Mouse (Mus musculus) heart, adult 2 months (tissue): ENCODE results near the gene Gstp2. TPM values are rescaled to one million over a fixed set of nuclear protein-coding genes. Genes with fewer than 3 reads are reported as not detected.
A peak's percentile ranks its signal among the peaks of the same experiment; 100 is the strongest.
"Not testable (repeated sequence)": the region's sequence is repeated elsewhere in the genome, so short reads cannot be mapped to it uniquely, and the experiment has no call there.

Experiments used
- DNase-seq, 2 experiments: peaks; one replicate each; pipeline ENCODE4 v3.0.0; 2021
- H3K27ac ChIP-seq: fragments of 200-600 bp; 2 replicates; pipeline ENCODE4 v1.8.1; 2022
- H3K27me3 ChIP-seq: fragments of 200-500 bp; 2 replicates; pipeline ENCODE4 v1.6.1; 2012; ENCODE audit warnings: mild to moderate bottlenecking, low read length, inconsistent platforms, mixed read lengths; ENCODE audit not compliant: control insufficient read depth, insufficient read depth
- H3K36me3 ChIP-seq: fragments of 200-500 bp; 2 replicates; pipeline ENCODE4 v1.6.1; 2012; ENCODE audit warnings: low read length, inconsistent platforms; ENCODE audit not compliant: control insufficient read depth, insufficient read depth
- H3K4me1 ChIP-seq: fragments of 200-500 bp; 2 replicates; pipeline ENCODE4 v1.6.1; 2011; ENCODE audit warnings: low read length; ENCODE audit not compliant: control insufficient read depth, insufficient read depth
- H3K4me3 ChIP-seq: fragments of 200-600 bp; 2 replicates; pipeline ENCODE4 v1.8.1; 2022
- H3K79me2 ChIP-seq: fragments of 200-500 bp; replicated peaks from 2 replicates; pipeline ENCODE4 v1.6.1; 2012; ENCODE audit warnings: mild to moderate bottlenecking, inconsistent platforms, low read length, moderate library complexity, mixed read lengths; ENCODE audit not compliant: control insufficient read depth, insufficient read depth
- H3K9ac ChIP-seq: fragments of 200-500 bp; 2 replicates; pipeline ENCODE4 v1.6.1; 2012; ENCODE audit warnings: low read depth, mild to moderate bottlenecking, control low read depth, inconsistent platforms, low read length, mixed read lengths
- CTCF ChIP-seq: fragments of 200-600 bp; IDR thresholded peaks from 2 replicates; pipeline ENCODE4 v1.8.1; 2022; ENCODE audit warnings: antibody characterized with exemption, mild to moderate bottlenecking, moderate library complexity
- EP300 ChIP-seq: fragments of 200-500 bp; IDR thresholded peaks from 2 replicates; pipeline ENCODE4 v1.6.1; 2011; ENCODE audit warnings: low read depth, low read length, control low read depth; ENCODE audit not compliant: insufficient read depth
- POLR2A ChIP-seq: fragments of 200-500 bp; IDR thresholded peaks from 2 replicates; pipeline ENCODE4 v1.6.1; 2011; ENCODE audit warnings: mild to moderate bottlenecking, low read depth, low read length, control low read depth; ENCODE audit not compliant: insufficient read depth
- WGBS: fragments of 180-500 bp; shearing (Covaris S2); methylation state at CpG from one replicate; pipeline ENCODE4 v1.1.7; 2018; 5-methylcytosine and 5-hydroxymethylcytosine counted together
- intact Hi-C: fragments of 180-260 bp; cut with DNase I; formaldehyde crosslinking; loops from one replicate; pipeline ENCODE4 v1.15.1; 2025
- polyA plus RNA-seq: library from polyadenylated mRNA; depleted of rRNA; stranded (reverse); fragments of >200 nt; gene quantifications from 2 replicates; pipeline ENCODE4 v1.2.3, GENCODE M21; 2012
- total RNA-seq, 2 experiments: library from RNA; stranded (reverse); gene quantifications; 2 replicates each; pipeline ENCODE4 v1.2.3; 2021

Gene Gstp2
- total and polyA plus RNA-seq, 3 experiments, result 38.3 to 137 (median 121) TPM

DNA sequence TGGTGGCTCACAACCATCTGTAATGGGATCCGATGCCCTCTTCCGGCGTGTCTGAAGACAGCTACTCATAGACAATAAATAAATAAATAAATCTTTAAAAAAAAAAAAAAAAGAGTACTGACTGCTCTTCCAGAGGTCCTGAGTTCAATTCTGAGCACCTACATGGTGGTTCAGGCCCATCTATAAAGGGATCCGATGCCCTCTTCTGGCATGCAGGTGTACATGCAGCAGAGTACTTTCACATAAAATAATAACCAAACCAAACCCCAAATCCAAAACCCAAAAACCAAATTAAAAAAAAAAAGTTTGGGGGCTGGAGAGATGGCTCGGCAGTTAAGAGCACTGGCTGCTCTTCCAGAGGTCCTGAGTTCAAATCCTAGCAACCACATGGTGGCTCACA is 3.2 kb upstream of the Gstp2 start:
- H3K79me2 ChIP-seq, H3K27me3 ChIP-seq, H3K4me1 ChIP-seq, H3K36me3 ChIP-seq, DNase-seq, intact Hi-C loops, H3K9ac ChIP-seq, H3K27ac ChIP-seq, H3K4me3 ChIP-seq: not testable (repeated sequence)
- 75% methylated on average over 5 of the region's 5 CpGs for WGBS
- TF ChIP-seq CTCF, result peak; percentile 29

DNA sequence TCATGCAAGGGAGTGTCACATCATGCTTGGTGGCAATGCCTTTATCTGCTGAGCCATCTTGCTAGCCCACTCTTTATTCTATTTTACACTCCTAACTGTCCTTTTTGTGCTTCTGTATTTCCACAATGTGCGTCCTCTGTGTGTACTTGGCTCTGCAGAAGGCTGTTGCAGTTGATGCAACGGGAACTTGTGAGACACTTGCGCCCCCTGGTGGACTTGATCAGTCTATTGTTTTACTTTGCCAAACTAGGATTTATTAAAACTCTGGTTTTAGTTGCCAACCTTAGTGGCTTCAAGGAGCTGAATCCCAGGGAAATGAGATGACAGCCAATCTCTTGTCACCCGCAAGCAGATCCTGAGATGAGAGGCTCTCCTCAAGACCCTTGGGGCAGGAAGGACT is 2.0 kb upstream of the Gstp2 start:
- no peak overlapping the region for H3K27ac ChIP-seq
- WGBS, result 21% methylated on average over 4 of the region's 4 CpGs
- peaks cover 6% of the 10 kb centered on the region for H3K4me1 ChIP-seq
- peak; percentile 76 to 83 for DNase-seq
- no peaks in the 10 kb centered on the region for H3K79me2 ChIP-seq
- no peak overlapping the region for H3K4me3 ChIP-seq
- H3K9ac ChIP-seq, result no peak overlapping the region
- no peaks in the 10 kb centered on the region for H3K27me3 ChIP-seq
- intact Hi-C loops, result loop anchor here (1.0 kb wide), 1 partner anchor 29 kb away; no protein-coding TSS in a partner anchor
- H3K36me3 ChIP-seq, result no peaks in the 10 kb centered on the region
- TF ChIP-seq EP300, result no peak
- peak; percentile 91 for TF ChIP-seq CTCF

- no peak overlapping the region for H3K27ac ChIP-seq
- intact Hi-C loops, result no loop called here
- no peaks in the 10 kb centered on the region for H3K79me2 ChIP-seq
- no peak for DNase-seq
- no peak overlapping the region for H3K4me3 ChIP-seq
- TF ChIP-seq EP300 (no peak), POLR2A (no peak), CTCF (no peak)
- H3K9ac ChIP-seq, result no peak overlapping the region
- H3K36me3 ChIP-seq, result no peaks in the 10 kb centered on the region
- WGBS, result 90% methylated on average over 8 of the region's 8 CpGs
- peaks cover 6% of the 10 kb centered on the region for H3K4me1 ChIP-seq
- H3K27me3 ChIP-seq, result no peaks in the 10 kb centered on the region
These were observed 1.0 kb upstream of the Gstp2 start for GRCm38 (mm10) chr19:4046866-4047254.

- H3K79me2 ChIP-seq, intact Hi-C loops, DNase-seq, H3K4me3 ChIP-seq, H3K4me1 ChIP-seq, H3K27ac ChIP-seq, H3K27me3 ChIP-seq, H3K36me3 ChIP-seq, H3K9ac ChIP-seq: not testable (repeated sequence)
- 79% methylated on average over 5 of the region's 5 CpGs for WGBS
These were observed 1.7 kb downstream of the Gstp2 start for GRCm38 (mm10) chr19:4044109-4044508.

- peaks cover 8% of the 10 kb centered on the region for H3K4me1 ChIP-seq
- 52% methylated on average over 14 of the region's 14 CpGs for WGBS
- TF ChIP-seq CTCF, result no peak
- 0 out of 2 replicates have a peak, but pooled peaks have one; percentile 29 for TF ChIP-seq POLR2A
- H3K36me3 ChIP-seq, result no peaks in the 10 kb centered on the region
- peak; percentile 58 to 70 for DNase-seq
- no peak overlapping the region for H3K9ac ChIP-seq
- H3K79me2 ChIP-seq, result no peaks in the 10 kb centered on the region
- H3K4me3 ChIP-seq, result no peak overlapping the region; the same call in 1 of the 2 replicates
- no peaks in the 10 kb centered on the region for H3K27me3 ChIP-seq
- intact Hi-C loops, result no loop called here
- peak overlapping the region; percentile 49 for H3K27ac ChIP-seq
These were observed 3.7 kb downstream of the Gstp2 start for GRCm38 (mm10) chr19:4042124-4042523.

GRCm38 (mm10) chr19:4041500-4041899 is 4.3 kb downstream of the Gstp2 start:
- intact Hi-C loops, H3K36me3 ChIP-seq, H3K27me3 ChIP-seq, H3K4me3 ChIP-seq, H3K9ac ChIP-seq, H3K27ac ChIP-seq, H3K4me1 ChIP-seq, H3K79me2 ChIP-seq, DNase-seq: not testable (repeated sequence)
- 91% methylated on average over 3 of the region's 4 CpGs for WGBS

DNA sequence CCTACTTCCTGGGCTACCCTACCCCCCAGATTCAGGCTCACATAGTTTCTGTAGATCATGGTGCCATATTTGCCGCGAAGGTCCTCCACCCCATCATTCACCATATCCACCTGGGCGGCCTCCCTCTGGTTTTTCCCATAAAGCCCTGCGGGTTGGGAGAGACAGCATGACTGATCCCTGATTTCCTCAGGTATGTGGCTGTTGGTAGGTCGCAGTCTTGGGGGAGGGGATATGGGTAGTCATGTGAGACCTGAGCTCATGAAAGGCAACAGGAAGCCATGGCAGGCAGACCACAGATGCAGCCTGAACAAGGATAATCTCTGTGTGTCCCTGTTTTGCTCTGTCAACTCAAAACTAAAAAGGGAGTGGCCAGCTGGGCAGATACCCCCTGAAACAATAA is 4.9 kb downstream of the Gstp2 start:
- intact Hi-C loops, H3K4me1 ChIP-seq, H3K27ac ChIP-seq, H3K36me3 ChIP-seq, DNase-seq, H3K79me2 ChIP-seq, H3K4me3 ChIP-seq, H3K27me3 ChIP-seq, H3K9ac ChIP-seq: not testable (repeated sequence)
- 86% methylated on average over 5 of the region's 5 CpGs for WGBS
